Mouse (Mus musculus) midbrain, postnatal 0 days (tissue): Measurements from ENCODE around the gene Caskin1. TPM values are rescaled to one million over a fixed set of nuclear protein-coding genes. Genes with fewer than 3 reads are reported as not detected.

Source experiments
- ATAC-seq: fragments of 200-750 bp; cut with Nextera tagmentation; 2 replicates; pipeline ENCODE4 v1.8.0; 2017; ENCODE audit warnings: moderate number of reproducible peaks, mild to moderate bottlenecking, moderate TSS enrichment, moderate library complexity; ENCODE audit not compliant: low FRiP score
- DNase-seq: peaks from one replicate; pipeline ENCODE4 v3.0.0-alpha.2; 2015; ENCODE audit warnings: low spot score
- H3K27ac ChIP-seq: fragments of 300-500 bp; sonication (generic); 2 replicates; pipeline ENCODE4 v1.5.1; 2014; ENCODE audit warnings: low read depth, mild to moderate bottlenecking, low read length, mixed read lengths
- H3K27me3 ChIP-seq: fragments of 300-500 bp; sonication (generic); 2 replicates; pipeline ENCODE4 v1.6.1; 2014; ENCODE audit warnings: low read length, control low read depth, mixed read lengths; ENCODE audit not compliant: insufficient read depth
- H3K36me3 ChIP-seq: fragments of 300-500 bp; sonication (generic); 2 replicates; pipeline ENCODE4 v1.6.1; 2014; ENCODE audit warnings: low read length, control low read depth, mixed read lengths; ENCODE audit not compliant: insufficient read depth
- H3K4me1 ChIP-seq: fragments of 300-500 bp; sonication (generic); 2 replicates; pipeline ENCODE4 v1.6.1; 2014; ENCODE audit warnings: mild to moderate bottlenecking, control low read depth, antibody characterized with exemption, low read length, mixed read lengths; ENCODE audit not compliant: insufficient read depth
- H3K4me2 ChIP-seq: fragments of 300-500 bp; sonication (generic); 2 replicates; pipeline ENCODE4 v1.6.1; 2014; ENCODE audit warnings: low read depth, mild to moderate bottlenecking, low read length, mixed read lengths; ENCODE audit not compliant: poor library complexity, severe bottlenecking
- H3K4me3 ChIP-seq: fragments of 300-500 bp; sonication (generic); 2 replicates; pipeline ENCODE4 v1.5.1; 2014; ENCODE audit warnings: low read depth, mild to moderate bottlenecking, low read length, moderate library complexity
- H3K9ac ChIP-seq: fragments of 300-500 bp; sonication (generic); replicated peaks from 2 replicates; pipeline ENCODE4 v1.6.1; 2014; ENCODE audit warnings: mild to moderate bottlenecking, low read length, moderate library complexity, mixed read lengths; ENCODE audit not compliant: poor library complexity, severe bottlenecking
- H3K9me3 ChIP-seq: fragments of 300-500 bp; sonication (generic); 2 replicates; pipeline ENCODE4 v1.6.1; 2016; ENCODE audit warnings: low read length, control low read depth
- CTCF ChIP-seq: IDR thresholded peaks from 2 replicates; pipeline ENCODE4 v1.5.1; 2016; ENCODE audit warnings: antibody characterized with exemption, mild to moderate bottlenecking
- WGBS: fragments of 180-500 bp; shearing (Covaris S2); extraction: QIAGEN DNeasy Blood & Tissue Kit; methylation state at CpG from one replicate; pipeline ENCODE4 v1.1.7; 2014; 5-methylcytosine and 5-hydroxymethylcytosine counted together
- polyA plus RNA-seq: library from polyadenylated mRNA; unstranded; fragments of >200 nt; fragmentation: Nextera tagmentation; extraction: Ambion mirVana; gene quantifications from 2 replicates; pipeline ENCODE4 v1.2.1, GENCODE M21; 2015
- total RNA-seq: library from RNA; depleted of rRNA; stranded (reverse); fragments of >200 nt; gene quantifications from 2 replicates; pipeline ENCODE4 v1.2.3, GENCODE M21; 2014

The Caskin1 gene
- total and polyA plus RNA-seq, 2 experiments from 2014 or later, result 47.5 to 151 TPM

DNA sequence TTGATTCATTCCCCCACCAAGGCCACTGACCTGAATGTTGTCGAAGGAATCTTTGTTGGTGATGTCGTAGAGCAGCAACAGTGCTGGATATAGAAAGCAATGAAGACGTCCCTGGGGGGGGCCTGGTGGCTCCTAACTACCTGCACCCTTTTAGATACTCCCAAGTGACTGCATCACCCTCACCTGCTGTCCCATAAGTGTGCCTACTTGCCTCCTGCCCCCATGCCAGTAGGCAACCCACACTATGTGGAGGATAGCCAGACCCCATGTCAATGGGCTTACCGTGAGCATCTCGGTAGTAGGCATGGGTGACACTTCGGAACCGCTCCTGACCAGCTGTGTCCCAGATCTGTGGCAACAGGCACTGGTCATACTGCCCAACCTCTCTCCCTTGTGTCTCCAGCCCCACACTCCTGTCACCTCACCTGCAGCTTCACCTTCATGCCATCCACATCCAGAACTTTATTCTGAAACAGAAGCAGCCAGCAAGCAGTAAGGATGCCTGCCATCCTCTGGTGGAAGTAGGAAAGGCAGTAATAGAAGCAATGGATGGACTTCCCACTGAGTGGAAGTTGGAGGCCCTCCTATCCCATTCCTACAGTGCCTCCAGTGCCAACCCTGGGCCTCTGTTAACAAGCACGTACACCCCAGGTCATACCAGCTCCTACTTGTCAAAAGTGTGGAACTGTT, 42.1 kb downstream of the Caskin1 start:
- no peaks in the 10 kb centered on the region for H3K36me3 ChIP-seq
- ATAC-seq (no peak), DNase-seq (no peak)
- no peaks in the 10 kb centered on the region for H3K27me3 ChIP-seq
- TF ChIP-seq CTCF, result peak; percentile 69
- WGBS, result 34% methylated on average over 8 of the region's 8 CpGs
- peak overlapping the region; percentile 10; the same call in 1 of the 2 replicates for H3K4me2 ChIP-seq
- H3K27ac ChIP-seq, result no peak overlapping the region
- H3K4me1 ChIP-seq, result peaks cover 30% of the 10 kb centered on the region
- H3K9me3 ChIP-seq, result no peaks in the 10 kb centered on the region
- H3K9ac ChIP-seq, result 0 out of 2 replicates have a peak overlapping the region, but pooled peaks have one; percentile 67
- H3K4me3 ChIP-seq, result no peak overlapping the region

DNA sequence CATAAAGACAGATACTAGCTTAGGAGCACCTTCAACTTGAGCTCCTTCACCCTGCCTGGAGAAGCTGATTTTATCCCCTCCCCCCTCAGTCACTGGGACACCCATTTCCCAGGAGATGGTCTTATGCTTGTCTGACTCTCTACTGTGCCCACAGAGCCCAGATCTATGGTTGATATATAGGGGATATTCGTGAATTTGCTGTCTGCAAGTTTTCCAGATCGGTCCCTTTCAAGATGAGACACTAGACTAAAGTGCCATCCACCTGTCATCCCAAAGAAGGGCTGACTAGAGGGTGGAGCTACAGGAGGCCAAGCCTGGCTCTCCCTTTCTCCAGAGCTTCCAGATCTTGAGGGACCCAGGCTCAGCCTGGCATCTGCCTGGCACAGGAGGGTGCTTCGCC, 42.7 kb downstream of the Caskin1 start:
- 72% methylated on average over 3 of the region's 3 CpGs for WGBS

DNA sequence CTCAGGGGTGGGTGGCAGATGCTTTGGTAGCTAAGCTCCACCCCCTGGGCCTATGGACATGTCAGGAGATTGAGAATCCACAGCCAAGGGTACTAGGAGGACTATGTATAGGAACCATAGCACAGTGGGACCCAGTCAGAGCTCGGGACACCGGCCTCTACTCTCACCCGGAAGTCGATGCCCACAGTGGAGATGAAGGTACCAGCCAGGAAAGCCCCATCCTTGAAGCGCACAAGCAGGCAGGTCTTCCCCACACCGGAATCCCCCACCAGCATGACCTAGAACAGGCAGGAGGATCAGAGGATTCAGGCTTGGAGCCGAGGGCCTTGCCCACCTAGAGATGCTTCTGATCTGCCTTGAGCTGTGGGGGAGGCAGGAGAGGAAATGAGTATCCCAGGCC, 43.6 kb downstream of the Caskin1 start:
- H3K4me2 ChIP-seq, result no peak overlapping the region; the same call in 1 of the 2 replicates
- no peak overlapping the region for H3K27ac ChIP-seq
- H3K36me3 ChIP-seq, result no peaks in the 10 kb centered on the region
- no peaks in the 10 kb centered on the region for H3K27me3 ChIP-seq
- no peaks in the 10 kb centered on the region for H3K9me3 ChIP-seq
- peaks cover 22% of the 10 kb centered on the region for H3K4me1 ChIP-seq
- ATAC-seq (no peak), DNase-seq (no peak)
- H3K4me3 ChIP-seq, result no peak overlapping the region
- 72% methylated on average over 7 of the region's 7 CpGs for WGBS
- TF ChIP-seq CTCF, result no peak
- no peak overlapping the region for H3K9ac ChIP-seq

More for the DNA sequence above, 42.7 kb downstream of the Caskin1 start:
- Histone ChIP-seq H3K4me3 (no peak overlapping the region), H3K4me2 (no peak overlapping the region), H3K4me1 (peaks cover 30% of the 10 kb centered on the region), H3K36me3 (no peaks in the 10 kb centered on the region), H3K27ac (no peak overlapping the region), H3K9me3 (no peaks in the 10 kb centered on the region), H3K27me3 (no peaks in the 10 kb centered on the region), H3K9ac (no peak overlapping the region)
- DNase-seq, result no peak
- ATAC-seq, result no peak
- no peak for TF ChIP-seq CTCF

DNA sequence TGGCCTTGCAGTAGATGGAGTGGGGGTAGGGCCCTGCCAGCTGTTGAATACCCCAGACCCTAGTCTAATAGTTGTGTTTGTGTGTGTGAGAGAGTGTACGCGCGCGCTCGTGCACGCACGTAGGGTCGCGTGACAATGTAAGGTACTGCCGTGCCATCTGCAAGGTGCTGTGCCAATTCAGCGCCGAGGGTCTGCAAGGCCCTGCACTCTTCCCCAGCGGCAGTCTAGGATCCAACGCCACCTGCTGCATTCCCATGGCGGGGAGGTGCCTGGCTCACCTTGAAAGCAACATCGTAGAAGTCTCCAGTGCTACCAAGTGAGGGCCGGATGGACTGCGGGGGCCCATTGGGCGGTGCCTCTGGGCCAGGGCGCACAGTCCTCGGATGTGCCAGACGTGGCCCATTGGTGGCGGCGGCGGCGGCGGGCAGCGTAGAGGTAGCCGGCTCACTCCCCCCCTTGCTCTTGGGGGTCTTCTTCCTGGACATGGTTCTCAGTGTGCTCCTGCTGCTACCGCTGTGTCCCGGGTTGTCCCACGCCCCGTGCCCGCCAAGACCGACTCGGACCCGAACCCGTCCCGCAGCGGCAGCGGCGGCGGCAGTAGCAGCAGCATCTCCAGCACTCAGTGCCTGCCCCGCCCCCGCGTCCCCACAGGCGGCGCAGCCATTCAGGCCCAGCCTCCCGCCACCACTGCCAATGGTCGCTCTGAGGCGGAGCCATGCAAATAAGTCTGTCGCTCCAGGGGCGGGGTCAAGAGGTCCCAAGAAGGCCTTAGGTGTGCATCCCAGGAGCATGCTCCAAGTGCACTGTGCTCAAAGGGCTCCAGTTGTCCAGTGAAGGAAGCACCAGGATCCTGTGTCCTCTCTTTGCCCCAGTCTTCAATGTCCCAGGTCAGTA, 44.9 kb downstream of the Caskin1 start:
- H3K9me3 ChIP-seq, result no peaks in the 10 kb centered on the region
- H3K27ac ChIP-seq, result peak overlapping the region; percentile 47; the same call in 1 of the 2 replicates
- DNase-seq (peak; percentile 85), ATAC-seq (peak; percentile 51; the same call in 1 of the 2 replicates)
- H3K9ac ChIP-seq, result peak overlapping the region; percentile 61
- no peaks in the 10 kb centered on the region for H3K36me3 ChIP-seq
- no peak; the same call in 1 of the 2 replicates for TF ChIP-seq CTCF
- peak overlapping the region; percentile 43 for H3K4me3 ChIP-seq
- H3K4me2 ChIP-seq, result peak overlapping the region; percentile 67
- peaks cover 27% of the 10 kb centered on the region for H3K4me1 ChIP-seq
- 6% methylated on average over 51 of the region's 53 CpGs for WGBS
- H3K27me3 ChIP-seq, result no peaks in the 10 kb centered on the region

DNA sequence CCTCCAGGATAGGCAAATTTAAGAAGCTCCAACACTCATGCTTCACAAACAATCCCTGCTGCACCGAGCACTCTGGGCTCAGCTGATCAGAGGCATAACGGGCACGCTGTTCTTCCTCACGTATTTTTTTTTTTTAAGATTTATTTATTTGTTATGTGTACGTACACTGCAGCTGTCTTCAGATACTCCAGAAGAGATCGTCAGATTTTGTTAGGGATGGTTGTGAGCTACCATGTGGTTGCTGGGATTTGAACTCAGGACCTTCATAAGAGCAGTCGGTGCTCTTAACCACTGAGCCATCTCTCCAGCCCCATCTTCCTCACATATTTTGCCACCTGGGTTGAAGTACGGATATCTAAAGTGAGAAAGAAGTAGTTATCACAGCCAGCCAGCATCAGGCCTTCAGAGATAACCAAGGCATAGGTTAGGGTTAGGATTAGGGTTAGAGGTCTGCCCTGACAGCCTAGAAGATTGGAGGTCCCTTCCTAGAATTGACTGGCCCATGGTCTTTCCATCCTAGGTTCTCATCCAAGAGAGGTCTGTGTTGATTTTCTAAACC, 45.8 kb downstream of the Caskin1 start, which contains the start of gene Rab26:
Gene Rab26, minus strand, starts transcription at position 51 of the 559 bp plus-strand sequence.
- Histone ChIP-seq H3K27ac (peak within 1 kb of the TSS; percentile 47; the same call in 1 of the 2 replicates), H3K4me3 (peak within 1 kb of the TSS; percentile 43), H3K36me3 (no peaks in the 10 kb centered on the region), H3K27me3 (no peaks in the 10 kb centered on the region), H3K4me2 (peak within 1 kb of the TSS; percentile 67), H3K9ac (peak within 1 kb of the TSS; percentile 61), H3K9me3 (no peaks in the 10 kb centered on the region), H3K4me1 (peaks cover 24% of the 10 kb centered on the region)
- TF ChIP-seq CTCF, result no peak
- 83% methylated on average over 8 of the region's 8 CpGs for WGBS
- ATAC-seq (no peak), DNase-seq (no peak)
